Mouse (Mus musculus): ENCODE measurements around the gene Ilk.
"Not testable (repeated sequence)": the region's sequence is repeated elsewhere in the genome, so short reads cannot be mapped to it uniquely, and the experiment has no call there.

The Ilk gene

GRCm38 (mm10) chr7:105743246-105743925 lies 7.0 kb downstream of the Ilk start:
- not testable (repeated sequence) for DNase-seq (ENCODE audit: low spot score in 2 of 2)

- DNase-seq (ENCODE audit: low spot score in 2 of 2), result peak; percentile 85 to 88
These were observed 7.7 kb downstream of the Ilk start, which contains the start of gene Taf10 for GRCm38 (mm10) chr7:105743926-105744590. TSS of gene Taf10 (minus strand) at chr7:105744361.

- DNase-seq (ENCODE audit: low spot score in 2 of 2), result no peak
These were observed 11.4 kb downstream of the Ilk start for GRCm38 (mm10) chr7:105747776-105748175.

- DNase-seq (ENCODE audit: low spot score in 2 of 2), result peak; percentile 93 to 96
These were observed 15.4 kb downstream of the Ilk start, which contains the start of gene Tpp1 for GRCm38 (mm10) chr7:105751491-105752433. TSS of gene Tpp1 (minus strand) at chr7:105752235.

GRCm38 (mm10) chr7:105752716-105753115 lies 16.3 kb downstream of the Ilk start:
- no peak for DNase-seq (ENCODE audit: low spot score in 2 of 2)

- DNase-seq (ENCODE audit: low spot score in 2 of 2), result no peak
These were observed 16.9 kb downstream of the Ilk start for GRCm38 (mm10) chr7:105753281-105753680.

- no peak for DNase-seq (ENCODE audit: low spot score in 2 of 2)
These were observed 25.6 kb downstream of the Ilk start for GRCm38 (mm10) chr7:105761813-105762484.

- no peak for DNase-seq (ENCODE audit: low spot score in 2 of 2)
These were observed 26.3 kb downstream of the Ilk start for GRCm38 (mm10) chr7:105762517-105763270.

GRCm38 (mm10) chr7:105764331-105764730 lies 27.9 kb downstream of the Ilk start:
- DNase-seq (ENCODE audit: low spot score in 2 of 2), result no peak

- DNase-seq (ENCODE audit: low spot score in 2 of 2), result no peak
These were observed 31.4 kb downstream of the Ilk start for GRCm38 (mm10) chr7:105767729-105768165.

- DNase-seq (ENCODE audit: low spot score in 2 of 2), result no peak
These were observed 33.6 kb downstream of the Ilk start for GRCm38 (mm10) chr7:105769959-105770358.

- no peak for DNase-seq (ENCODE audit: low spot score in 2 of 2)
These were observed 35.9 kb downstream of the Ilk start for GRCm38 (mm10) chr7:105772331-105772730.

- no peak for DNase-seq (ENCODE audit: low spot score in 2 of 2)
These were observed 36.6 kb downstream of the Ilk start for GRCm38 (mm10) chr7:105773041-105773440.

GRCm38 (mm10) chr7:105774661-105775060 lies 38.3 kb downstream of the Ilk start:
- no peak for DNase-seq (ENCODE audit: low spot score in 2 of 2)

- no peak for DNase-seq (ENCODE audit: low spot score in 2 of 2)
These were observed 39.6 kb downstream of the Ilk start for GRCm38 (mm10) chr7:105776026-105776425.

GRCm38 (mm10) chr7:105777316-105777715 lies 40.9 kb downstream of the Ilk start:
- no peak for DNase-seq (ENCODE audit: low spot score in 2 of 2)

GRCm38 (mm10) chr7:105777797-105778552 lies 41.6 kb downstream of the Ilk start:
- no peak for DNase-seq (ENCODE audit: low spot score in 2 of 2)

GRCm38 (mm10) chr7:105778553-105779265 lies 42.3 kb downstream of the Ilk start:
- no peak for DNase-seq (ENCODE audit: low spot score in 2 of 2)

GRCm38 (mm10) chr7:105783861-105784260 lies 47.5 kb downstream of the Ilk start:
- DNase-seq (ENCODE audit: low spot score in 2 of 2), result no peak
